Mouse (Mus musculus) limb, embryonic 12.5 days (tissue): ENCODE measurements around the gene Errfi1. TPM values are rescaled to one million over a fixed set of nuclear protein-coding genes. Genes with fewer than 3 reads are reported as not detected.

Source experiments
- polyA plus RNA-seq: library from polyadenylated mRNA; unstranded; fragments of >200 nt; fragmentation: Nextera tagmentation; extraction: Ambion mirVana; gene quantifications from 2 replicates; pipeline ENCODE4 v1.2.1, GENCODE M21; 2016

Errfi1 gene
- polyA plus RNA-seq, 1 experiment from 2014 or later = 25.7 TPM

Other genes with a start within 250 kb of the Errfi1 start
- 0.70 and 0.84 TPM in 2 replicates for gene Slc45a1, start 201.7 kb upstream of the Errfi1 start, polyA plus RNA-seq
- 441 and 447 TPM in 2 replicates for gene Park7, start 60.5 kb downstream of the Errfi1 start, polyA plus RNA-seq
- gene Tnfrsf9, start 60.6 kb downstream of the Errfi1 start, polyA plus RNA-seq = 0.45 and 0.69 TPM in 2 replicates
- gene Uts2, start 143.2 kb downstream of the Errfi1 start, polyA plus RNA-seq = not detected in 2 replicates
- gene Per3, start 190.7 kb downstream of the Errfi1 start, polyA plus RNA-seq = 8.0 and 8.1 TPM in 2 replicates
- 100 and 101 TPM in 2 replicates for gene Vamp3, start 204.0 kb downstream of the Errfi1 start, polyA plus RNA-seq
- not detected in 2 replicates for gene Gm13090, start 235.7 kb downstream of the Errfi1 start, polyA plus RNA-seq